In genomic region chr1:133159128-133159564, GRCm38 (mm10) we compare ENCODE assay signal across 8 mouse cellular contexts. TPM values are rescaled to one million over a fixed set of nuclear protein-coding genes. Genes with fewer than 3 reads are reported as not detected.
DNase-seq lines count a peak whose midpoint lies in the region; ATAC-seq lines count a peak whose summit lies in the region.

No protein-coding gene starts in this region.

- ATAC-seq in granulocyte monocyte progenitor cell, adult 5-6 weeks (replicated peaks; ENCODE audit: poor library complexity, severe bottlenecking), result peak; percentile 71

- DNase-seq in layer of hippocampus, adult 11-12 months (ENCODE audit: low spot score), result peak; percentile 43
- DNase-seq in layer of hippocampus, postnatal 14 days (ENCODE audit: low spot score in 2 of 2), result no peak
- peak; percentile 82 for DNase-seq in T-cell, adult 2 months (ENCODE audit: low spot score)
- DNase-seq in kidney, postnatal 36 days, result peak; percentile 57 to 73
- peak; percentile 77 to 79 for DNase-seq in right cerebral cortex, postnatal 10 days (ENCODE audit: low spot score in 2 of 2)
- no peak for DNase-seq in cerebellum, adult 9-11 months
- no peak for DNase-seq in cerebellum, adult 9-10 months

RNA-seq across cellular contexts. Expression of gene Plekha6, which starts 4.9 kb away (rescaled TPM):
- 10 to 100 TPM; 48.6 to 51.9 TPM for total RNA-seq in layer of hippocampus, postnatal 14 days (2021)
- total RNA-seq in granulocyte monocyte progenitor cell, adult 5-6 weeks (2014; fragmentation: Nextera tagmentation), result 0.32 and 1.7 TPM in 2 replicates
- total RNA-seq in granulocyte monocyte progenitor cell, adult 5-6 weeks (2017), result 0.65 TPM in 1 of 2 replicates, not detected in the other

RNA-seq across cellular contexts. Expression of gene Ppp1r15b, which starts 28.2 kb away (rescaled TPM):
- total RNA-seq in layer of hippocampus, postnatal 14 days (2021), result 10 to 100 TPM; 45.3 to 45.9 TPM
- total RNA-seq in granulocyte monocyte progenitor cell, adult 5-6 weeks (2014; fragmentation: Nextera tagmentation), result 52.3 and 53.9 TPM in 2 replicates
- total RNA-seq in granulocyte monocyte progenitor cell, adult 5-6 weeks (2017), result 75.7 and 78.5 TPM in 2 replicates

Comparison
In these comparisons a context has a peak if more than half of its experiments do, and no peak if none do; other contexts are left out.
1. DNase-seq: peak in layer of hippocampus, adult 11-12 months (single experiment), T-cell, adult 2 months (single experiment), kidney, postnatal 36 days (2 of 2) and right cerebral cortex, postnatal 10 days (2 of 2); none in layer of hippocampus, postnatal 14 days (0 of 2), cerebellum, adult 9-11 months (single experiment) and cerebellum, adult 9-10 months (single experiment).
2. RNA of gene Plekha6, which starts 4.9 kb away (total RNA-seq): 48.6 to 51.9 TPM in layer of hippocampus, postnatal 14 days; 0.32 to 1.7 TPM in granulocyte monocyte progenitor cell, adult 5-6 weeks; every median in the first group is over 10 times any median in the second.